Mouse (Mus musculus): Measurements from ENCODE around the gene Ckap5. TPM values are rescaled to one million over a fixed set of nuclear protein-coding genes. Genes with fewer than 3 reads are reported as not detected.
A peak's percentile ranks its signal among the peaks of the same experiment; 100 is the strongest.
"Not testable (repeated sequence)": the region's sequence is repeated elsewhere in the genome, so short reads cannot be mapped to it uniquely, and the experiment has no call there.

Ckap5 gene
- 185 and 187 TPM in 2 replicates for polyA plus RNA-seq (2015; fragmentation: Nextera tagmentation; extraction: Ambion mirVana)

DNA sequence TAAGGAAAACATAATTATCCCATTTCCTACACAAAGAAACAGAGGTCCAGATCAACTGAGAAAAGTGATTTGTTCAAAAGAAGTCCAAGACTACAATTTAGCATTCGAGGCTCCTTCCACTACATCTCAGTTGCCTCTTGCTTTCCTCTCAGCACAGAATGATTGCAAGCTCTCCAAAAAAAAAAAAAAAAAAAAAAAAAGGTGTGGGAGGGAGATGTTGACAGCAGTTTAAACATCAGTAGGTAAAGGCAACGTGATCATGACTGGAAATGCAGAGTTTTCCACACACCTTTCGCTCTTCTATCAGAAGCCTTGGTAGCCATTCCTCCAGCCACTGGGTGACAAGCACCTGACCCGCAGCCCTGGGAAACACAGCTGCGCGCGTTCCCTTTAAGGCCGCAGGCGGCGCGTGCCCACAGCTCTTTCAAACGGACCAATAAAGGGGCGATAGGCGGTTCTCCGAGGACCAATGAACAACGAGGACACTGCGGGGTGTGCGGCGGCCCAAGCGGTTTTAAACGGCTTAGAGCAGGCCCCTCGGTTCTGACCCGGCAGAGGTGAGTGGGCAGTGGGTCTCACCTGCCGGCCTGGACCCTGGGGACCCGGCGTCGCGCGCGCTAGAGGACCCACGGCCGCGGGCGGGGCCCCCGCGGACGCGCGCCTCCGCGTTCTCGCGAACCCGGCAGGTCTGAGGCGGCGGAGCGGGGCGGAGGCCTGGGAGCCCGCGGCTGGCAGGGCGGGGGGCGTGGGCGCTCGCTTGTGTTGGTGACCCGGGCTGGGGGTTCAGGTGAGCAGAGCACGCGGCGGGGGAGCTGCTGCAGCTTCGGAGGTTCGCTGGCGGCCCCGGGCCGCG, at the start of gene Ckap5:
Gene Ckap5, plus strand, starts transcription at position 469 of the 853 bp plus-strand sequence.
- H3K27ac ChIP-seq: peak within 1 kb of the TSS; percentile 83
- ATAC-seq: peak; percentile 99
- WGBS: 1% methylated on average over 64 of the region's 64 CpGs

DNA sequence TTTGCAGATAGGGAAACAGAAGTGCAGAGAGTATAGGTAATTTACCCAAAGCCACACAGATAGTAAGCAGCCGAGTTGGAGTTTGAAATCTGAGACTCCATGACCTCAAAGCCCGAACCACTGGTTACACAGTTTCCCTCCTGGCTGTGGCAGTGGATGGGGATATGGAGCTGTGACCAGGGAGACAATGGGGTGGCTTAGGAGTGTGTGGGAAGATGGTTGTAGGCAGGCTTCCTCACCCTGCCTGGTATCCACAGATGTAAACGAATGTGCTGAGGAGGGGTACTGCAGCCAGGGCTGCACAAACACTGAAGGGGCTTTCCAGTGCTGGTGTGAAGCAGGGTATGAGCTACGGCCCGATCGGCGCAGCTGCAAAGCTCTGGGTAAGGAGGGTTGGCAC, 49.7 kb upstream of the Ckap5 start:
- H3K27me3 ChIP-seq: no peaks in the 10 kb centered on the region
- no peak overlapping the region for H3K9ac ChIP-seq
- ATAC-seq: no peak
- no peak overlapping the region for H3K4me2 ChIP-seq
- peaks cover 87% of the 10 kb centered on the region for H3K36me3 ChIP-seq (ENCODE audit: poor library complexity, severe bottlenecking)
- H3K9me3 ChIP-seq (replicated peaks): no peaks in the 10 kb centered on the region
- 87% methylated on average over 7 of the region's 7 CpGs for WGBS
- H3K4me3 ChIP-seq: no peak overlapping the region
- H3K4me1 ChIP-seq: 0 out of 2 replicates have a peak, but pooled peaks cover 7% of the 10 kb centered on the region
- no peak overlapping the region for H3K27ac ChIP-seq

More for the DNA sequence above, at the start of gene Ckap5:
- Histone ChIP-seq H3K9ac (peak within 1 kb of the TSS; percentile 95), H3K9me3 (replicated peaks) (no peaks in the 10 kb centered on the region), H3K27me3 (no peaks in the 10 kb centered on the region), H3K4me2 (peak within 1 kb of the TSS; percentile 78), H3K4me1 (peaks cover 8% of the 10 kb centered on the region), H3K4me3 (peak within 1 kb of the TSS; percentile 98), H3K36me3 (ENCODE audit: poor library complexity, severe bottlenecking) (peaks cover 16% of the 10 kb centered on the region)

DNA sequence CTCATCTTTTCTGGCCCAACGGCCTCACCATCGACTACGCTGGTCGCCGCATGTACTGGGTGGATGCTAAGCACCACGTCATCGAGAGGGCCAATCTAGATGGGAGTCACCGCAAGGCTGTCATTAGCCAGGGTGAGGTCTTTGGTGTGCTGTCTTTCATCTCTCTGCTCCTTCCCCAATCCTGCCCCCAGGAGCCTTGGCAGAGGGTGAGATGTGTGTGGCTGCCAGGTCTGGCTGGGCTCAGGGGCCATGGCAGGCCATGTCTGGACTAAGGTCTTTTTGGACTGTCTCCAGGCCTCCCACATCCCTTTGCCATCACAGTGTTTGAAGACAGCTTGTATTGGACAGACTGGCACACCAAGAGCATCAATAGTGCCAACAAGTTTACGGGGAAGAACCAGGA, 46.2 kb upstream of the Ckap5 start:
- peak; percentile 50 for ATAC-seq
- no peaks in the 10 kb centered on the region for H3K27me3 ChIP-seq
- peaks cover 78% of the 10 kb centered on the region for H3K36me3 ChIP-seq (ENCODE audit: poor library complexity, severe bottlenecking)
- no peaks in the 10 kb centered on the region for H3K4me1 ChIP-seq
- no peak overlapping the region for H3K9ac ChIP-seq
- no peak overlapping the region for H3K4me3 ChIP-seq
- 90% methylated on average over 9 of the region's 9 CpGs for WGBS
- H3K4me2 ChIP-seq: no peak overlapping the region
- no peaks in the 10 kb centered on the region for H3K9me3 ChIP-seq (replicated peaks)
- H3K27ac ChIP-seq: no peak overlapping the region

DNA sequence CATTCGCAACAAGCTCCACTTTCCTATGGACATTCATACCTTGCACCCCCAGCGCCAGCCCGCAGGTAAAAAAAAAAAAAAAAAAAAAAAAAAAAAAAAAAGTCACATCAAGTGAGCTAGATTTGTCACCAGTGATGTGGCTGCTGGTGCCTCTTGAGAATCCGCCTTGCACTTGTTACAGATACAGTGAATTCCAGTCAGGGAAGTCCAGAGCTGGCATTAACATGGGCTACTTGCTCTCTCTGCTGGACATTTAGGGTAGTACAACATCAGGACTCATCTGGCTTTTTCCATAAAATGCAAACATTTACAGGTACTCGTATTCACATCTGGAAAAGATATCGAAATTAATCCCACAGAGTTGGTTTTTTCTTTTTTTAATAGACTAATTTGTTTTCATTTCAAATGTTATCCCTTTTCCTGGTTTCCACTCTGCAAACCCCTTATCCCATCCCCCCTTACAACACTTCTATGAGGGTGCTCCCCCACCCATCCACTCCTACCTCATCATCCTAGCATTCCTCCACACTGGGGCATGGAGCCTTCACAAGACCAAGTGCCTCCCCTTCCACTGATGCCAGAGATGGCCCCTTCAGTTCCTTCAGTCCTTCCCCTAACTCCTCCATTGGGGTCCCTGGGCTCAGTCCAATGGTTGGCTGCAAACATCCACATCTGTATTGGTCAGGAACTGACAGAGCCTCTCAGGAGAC, 45.6 kb upstream of the Ckap5 start:
- H3K4me3 ChIP-seq: no peak overlapping the region
- no peak overlapping the region for H3K4me2 ChIP-seq
- H3K4me1 ChIP-seq: no peaks in the 10 kb centered on the region
- no peaks in the 10 kb centered on the region for H3K9me3 ChIP-seq (replicated peaks)
- H3K27ac ChIP-seq: no peak overlapping the region
- H3K27me3 ChIP-seq: no peaks in the 10 kb centered on the region
- ATAC-seq: peak; percentile 79
- 60% methylated on average over 6 of the region's 6 CpGs for WGBS
- peaks cover 79% of the 10 kb centered on the region for H3K36me3 ChIP-seq (ENCODE audit: poor library complexity, severe bottlenecking)
- H3K9ac ChIP-seq: no peak overlapping the region

DNA sequence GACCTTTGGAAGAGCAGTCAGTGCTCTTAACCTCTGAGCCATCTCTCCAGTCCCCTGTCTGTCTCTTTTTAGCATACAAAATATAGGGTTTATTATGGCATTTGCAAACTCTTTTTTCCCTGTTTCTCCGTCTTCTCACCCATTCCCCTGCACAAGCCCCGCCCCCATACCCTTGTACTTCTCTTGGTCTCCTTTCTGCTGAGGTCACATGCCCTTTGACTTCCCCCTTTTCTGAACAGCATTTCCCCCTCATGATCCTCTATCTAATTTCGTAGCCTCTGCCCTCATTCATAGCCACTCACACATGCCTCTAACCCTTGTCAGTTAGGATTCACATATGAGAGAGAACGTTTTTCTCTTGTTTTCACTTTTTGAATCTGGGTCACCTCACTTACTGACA, 41.9 kb upstream of the Ckap5 start:
- Histone ChIP-seq H3K4me3 (no peak overlapping the region), H3K9me3 (replicated peaks) (no peaks in the 10 kb centered on the region), H3K9ac (no peak overlapping the region), H3K4me2 (no peak overlapping the region), H3K36me3 (ENCODE audit: poor library complexity, severe bottlenecking) (peaks cover 77% of the 10 kb centered on the region), H3K27me3 (no peaks in the 10 kb centered on the region), H3K27ac (no peak overlapping the region), H3K4me1 (no peaks in the 10 kb centered on the region)
- ATAC-seq: no peak
- 85% methylated on average over 4 of the region's 4 CpGs for WGBS

DNA sequence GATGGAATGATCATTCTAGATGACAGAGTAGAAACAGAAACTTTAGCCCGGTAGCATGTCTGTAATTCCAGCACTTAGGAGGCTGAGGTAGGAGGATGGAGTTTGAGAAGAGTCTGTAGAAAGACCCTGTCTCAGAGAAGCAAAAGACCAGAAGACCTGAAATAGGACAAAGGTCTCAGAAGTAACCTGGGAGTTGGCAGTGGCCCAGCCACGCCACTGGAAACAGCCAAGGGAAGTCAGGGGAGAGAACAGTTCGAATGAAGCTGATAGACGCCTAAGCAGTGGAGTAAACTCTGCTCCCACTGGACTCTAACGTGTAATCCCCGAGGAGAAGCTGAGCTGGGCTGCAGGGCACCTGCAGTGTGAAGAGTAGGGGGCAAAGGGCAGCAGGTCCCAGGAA, 41.3 kb upstream of the Ckap5 start:
- Histone ChIP-seq H3K9ac (no peak overlapping the region), H3K4me2 (no peak overlapping the region), H3K27ac (no peak overlapping the region), H3K4me1 (no peaks in the 10 kb centered on the region), H3K36me3 (ENCODE audit: poor library complexity, severe bottlenecking) (peaks cover 80% of the 10 kb centered on the region), H3K9me3 (replicated peaks) (no peaks in the 10 kb centered on the region), H3K27me3 (no peaks in the 10 kb centered on the region), H3K4me3 (no peak overlapping the region)
- ATAC-seq: no peak
- 82% methylated on average over 6 of the region's 6 CpGs for WGBS

DNA sequence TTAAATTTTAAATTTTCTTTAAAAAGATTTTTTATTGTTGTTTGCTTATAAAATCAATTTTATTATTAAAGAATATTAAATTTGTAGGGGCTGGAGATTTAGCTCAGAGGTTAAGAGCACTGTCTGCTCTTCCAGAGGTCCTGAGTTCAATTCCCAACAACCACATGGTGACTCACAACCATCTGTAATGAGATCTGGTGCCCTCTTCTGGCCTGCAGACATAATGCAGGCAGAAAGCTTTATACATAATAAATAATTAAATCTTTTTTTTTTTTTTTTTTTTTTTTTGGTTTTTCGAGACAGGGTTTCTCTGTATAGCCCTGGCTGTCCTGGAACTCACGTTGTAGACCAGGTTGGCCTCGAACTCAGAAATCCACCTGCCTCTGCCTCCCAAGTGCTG, 39.3 kb upstream of the Ckap5 start:
- H3K36me3 ChIP-seq (ENCODE audit: poor library complexity, severe bottlenecking): peaks cover 85% of the 10 kb centered on the region
- not testable (repeated sequence) for H3K27ac ChIP-seq; H3K9ac ChIP-seq; H3K4me1 ChIP-seq; H3K9me3 ChIP-seq (replicated peaks); H3K27me3 ChIP-seq; H3K4me2 ChIP-seq; ATAC-seq; H3K4me3 ChIP-seq
- WGBS: 56% methylated on average over 3 of the region's 3 CpGs

DNA sequence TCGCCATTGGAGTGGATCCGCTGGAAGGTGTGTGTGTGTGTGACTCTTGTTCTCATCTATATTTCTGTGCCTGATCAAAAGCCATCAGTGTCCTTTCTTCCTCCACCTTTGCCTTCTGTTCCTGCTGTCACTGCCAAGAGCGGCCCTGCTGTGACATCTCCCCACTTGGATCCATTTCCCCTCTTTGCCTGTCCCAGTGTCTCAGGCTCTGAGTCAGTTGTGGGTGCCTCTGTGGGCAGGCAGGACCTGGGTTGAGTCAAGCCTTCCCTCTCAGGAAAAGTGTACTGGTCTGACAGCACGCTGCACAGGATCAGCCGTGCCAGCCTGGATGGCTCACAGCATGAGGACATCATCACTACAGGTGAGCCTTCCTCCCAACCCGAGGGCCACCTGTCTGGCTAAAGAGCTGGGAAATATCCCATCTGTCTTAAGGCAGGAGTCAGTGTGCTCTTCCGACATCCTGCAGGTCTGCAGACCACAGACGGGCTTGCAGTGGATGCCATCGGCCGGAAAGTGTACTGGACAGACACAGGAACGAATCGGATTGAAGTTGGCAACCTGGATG, 34.4 kb upstream of the Ckap5 start:
- no peak overlapping the region for H3K4me3 ChIP-seq
- no peaks in the 10 kb centered on the region for H3K27me3 ChIP-seq
- no peaks in the 10 kb centered on the region for H3K9me3 ChIP-seq (replicated peaks)
- ATAC-seq: no peak
- H3K9ac ChIP-seq: no peak overlapping the region; the same call in 1 of the 2 replicates
- H3K4me1 ChIP-seq: no peaks in the 10 kb centered on the region
- H3K27ac ChIP-seq: no peak overlapping the region
- peaks cover 87% of the 10 kb centered on the region for H3K36me3 ChIP-seq (ENCODE audit: poor library complexity, severe bottlenecking)
- H3K4me2 ChIP-seq: no peak overlapping the region
- 96% methylated on average over 12 of the region's 12 CpGs for WGBS

DNA sequence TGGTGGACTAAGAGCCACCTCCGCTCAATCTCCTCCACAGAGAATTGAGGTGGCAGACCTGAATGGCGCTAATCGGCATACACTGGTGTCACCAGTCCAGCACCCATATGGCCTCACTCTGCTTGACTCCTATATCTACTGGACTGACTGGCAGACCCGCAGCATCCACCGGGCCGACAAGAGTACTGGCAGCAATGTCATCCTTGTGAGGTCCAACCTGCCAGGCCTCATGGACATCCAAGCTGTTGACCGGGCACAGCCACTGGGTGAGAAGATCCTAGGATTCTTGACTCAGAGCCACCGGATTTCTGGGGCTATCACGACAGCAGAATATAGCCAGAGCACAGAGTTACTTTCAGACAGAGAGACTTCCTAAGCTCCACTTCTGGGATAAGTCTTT, 32.6 kb upstream of the Ckap5 start:
- 98% methylated on average over 9 of the region's 9 CpGs for WGBS
- Histone ChIP-seq H3K36me3 (ENCODE audit: poor library complexity, severe bottlenecking) (peaks cover 90% of the 10 kb centered on the region), H3K9ac (no peak overlapping the region), H3K4me3 (no peak overlapping the region), H3K27me3 (no peaks in the 10 kb centered on the region), H3K4me1 (no peaks in the 10 kb centered on the region), H3K4me2 (no peak overlapping the region), H3K9me3 (replicated peaks) (no peaks in the 10 kb centered on the region), H3K27ac (no peak overlapping the region)
- no peak for ATAC-seq

DNA sequence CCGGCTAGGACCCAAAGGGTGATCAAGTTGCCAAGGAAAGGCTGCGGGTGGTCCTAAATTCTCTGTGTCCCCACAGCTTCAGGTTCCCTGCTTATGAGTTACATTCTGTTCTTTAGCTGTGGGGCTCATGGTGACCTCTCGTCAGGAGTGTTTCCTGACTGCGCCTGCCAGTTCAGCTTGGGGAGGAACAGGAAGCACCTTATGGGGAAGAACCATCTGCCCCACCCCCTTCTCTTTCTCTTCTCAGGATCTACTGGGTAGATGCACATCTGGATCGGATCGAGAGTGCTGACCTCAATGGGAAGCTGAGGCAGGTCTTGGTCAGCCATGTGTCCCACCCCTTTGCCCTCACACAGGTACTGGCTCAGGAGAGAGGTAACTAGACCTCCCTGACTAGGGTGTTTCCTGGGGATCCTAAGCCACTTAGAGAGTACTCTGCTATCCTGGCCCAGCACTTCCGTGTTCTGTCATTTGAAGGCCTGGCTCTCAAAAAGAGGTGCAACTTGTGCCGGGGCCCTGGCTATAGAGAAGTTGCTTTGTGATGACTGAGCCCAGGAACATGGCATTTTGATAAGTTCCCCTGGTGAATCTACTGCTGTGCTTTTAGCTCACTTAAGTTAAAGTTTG, 28.4 kb upstream of the Ckap5 start:
- Histone ChIP-seq H3K9ac (no peak overlapping the region), H3K4me2 (no peak overlapping the region), H3K4me3 (no peak overlapping the region), H3K4me1 (no peaks in the 10 kb centered on the region), H3K27ac (no peak overlapping the region), H3K36me3 (ENCODE audit: poor library complexity, severe bottlenecking) (peaks cover 77% of the 10 kb centered on the region), H3K27me3 (no peaks in the 10 kb centered on the region), H3K9me3 (replicated peaks) (no peaks in the 10 kb centered on the region)
- WGBS: 92% methylated on average over 8 of the region's 8 CpGs
- ATAC-seq: no peak

DNA sequence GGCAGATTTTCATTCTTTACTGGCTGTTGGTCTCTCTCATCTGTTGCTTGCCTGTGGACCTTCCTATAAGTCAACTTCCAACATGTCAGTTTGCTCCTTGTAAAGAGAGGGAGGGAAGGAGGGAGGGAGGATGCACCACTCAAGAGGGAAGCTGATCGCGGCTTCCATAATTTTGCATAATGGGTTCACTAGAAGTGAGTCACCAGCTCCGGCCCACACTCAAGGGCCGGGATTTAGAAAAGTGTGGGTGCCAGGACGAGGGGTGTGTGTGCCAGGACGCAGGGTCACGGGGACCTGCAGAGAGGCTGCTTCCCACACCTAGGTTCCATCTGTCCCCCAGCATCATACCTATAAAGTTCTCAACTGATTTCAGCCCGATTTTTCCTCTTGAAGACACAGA, 18.5 kb upstream of the Ckap5 start:
- H3K4me3 ChIP-seq: no peak overlapping the region
- H3K9ac ChIP-seq: no peak overlapping the region
- H3K9me3 ChIP-seq (replicated peaks): no peaks in the 10 kb centered on the region
- H3K4me2 ChIP-seq: no peak overlapping the region
- no peaks in the 10 kb centered on the region for H3K27me3 ChIP-seq
- peaks cover 68% of the 10 kb centered on the region for H3K36me3 ChIP-seq (ENCODE audit: poor library complexity, severe bottlenecking)
- H3K27ac ChIP-seq: no peak overlapping the region
- WGBS: 92% methylated on average over 8 of the region's 8 CpGs
- H3K4me1 ChIP-seq: no peaks in the 10 kb centered on the region
- ATAC-seq: no peak

DNA sequence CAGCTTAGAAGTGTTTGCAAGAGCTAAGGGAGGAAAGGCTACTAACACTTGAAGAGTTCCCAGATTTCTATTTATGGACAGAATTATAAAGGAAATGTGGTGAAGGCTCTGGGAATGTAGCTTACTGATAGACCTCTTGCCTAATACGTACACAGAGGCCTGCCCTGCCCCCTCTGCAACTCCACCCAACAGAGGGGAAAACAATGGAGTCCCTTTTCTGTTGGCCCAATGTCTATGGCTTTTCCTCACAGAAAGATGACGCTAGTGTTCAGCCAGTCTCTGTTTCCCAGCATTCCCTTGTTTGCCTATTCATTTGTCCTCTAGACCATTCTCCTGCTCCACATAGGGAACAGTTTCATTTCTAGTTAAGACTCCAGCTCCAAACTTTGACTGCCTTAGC, 9.4 kb upstream of the Ckap5 start:
- Histone ChIP-seq H3K9me3 (replicated peaks) (no peaks in the 10 kb centered on the region), H3K4me1 (0 out of 2 replicates have a peak, but pooled peaks cover 8% of the 10 kb centered on the region), H3K36me3 (ENCODE audit: poor library complexity, severe bottlenecking) (peaks cover 10% of the 10 kb centered on the region), H3K4me2 (no peak overlapping the region), H3K27ac (no peak overlapping the region), H3K9ac (no peak overlapping the region), H3K27me3 (no peaks in the 10 kb centered on the region), H3K4me3 (no peak overlapping the region)
- no peak for ATAC-seq
- WGBS: 5% methylated on average over 2 of the region's 2 CpGs

All from forebrain, embryonic 13.5 days (tissue).